Mouse (Mus musculus) activated CD4-positive, CD25-positive, alpha-beta regulatory T cell, adult 4 months (primary cell): ENCODE data around the gene Tmem206. TPM values are rescaled to one million over a fixed set of nuclear protein-coding genes. Genes with fewer than 3 reads are reported as not detected.

ENCODE experiments used
- polyA plus RNA-seq, 2 experiments: library from polyadenylated mRNA; unstranded; fragments of 100-300 nt; shearing (Covaris generic); gene quantifications; one replicate each; pipeline ENCODE4 v1.2.1; 2017

The Tmem206 gene
- polyA plus RNA-seq, 2 experiments from 2014 or later: 15.1 to 18.1 TPM

Other genes with a start within 250 kb of the Tmem206 start
- gene Batf3, start 228.1 kb upstream of the Tmem206 start, polyA plus RNA-seq: not detected
- not detected for gene Fam71a, start 161.1 kb upstream of the Tmem206 start, polyA plus RNA-seq
- not detected for gene Atf3, start 107.9 kb upstream of the Tmem206 start, polyA plus RNA-seq
- under 1 TPM; 0.75 to 0.93 TPM for gene Nenf, start 7.7 kb upstream of the Tmem206 start, polyA plus RNA-seq
- 10 to 100 TPM; 43.2 to 52.2 TPM for gene Ppp2r5a, start 77.4 kb downstream of the Tmem206 start, polyA plus RNA-seq
- gene Dtl, start 249.6 kb downstream of the Tmem206 start, polyA plus RNA-seq: 10 to 100 TPM; 11.2 to 16.9 TPM
- gene Ints7, start 249.7 kb downstream of the Tmem206 start, polyA plus RNA-seq: 10 to 100 TPM; 36.7 to 41.6 TPM